Mouse (Mus musculus) limb, embryonic 12.5 days (tissue): ENCODE measurements around the gene Gm10273. TPM values are rescaled to one million over a fixed set of nuclear protein-coding genes. Genes with fewer than 3 reads are reported as not detected.
"Not testable (repeated sequence)": the region's sequence is repeated elsewhere in the genome, so short reads cannot be mapped to it uniquely, and the experiment has no call there.

ENCODE experiments used
- ATAC-seq: fragments of 200-750 bp; cut with Nextera tagmentation; 2 replicates; pipeline ENCODE4 v1.8.0; 2017; ENCODE audit warnings: low read depth, moderate TSS enrichment; ENCODE audit not compliant: insufficient number of reproducible peaks, insufficient read depth, low FRiP score, low TSS enrichment
- H3K27ac ChIP-seq: fragments of 300-500 bp; sonication (generic); 2 replicates; pipeline ENCODE4 v1.5.1; 2016; ENCODE audit warnings: mild to moderate bottlenecking, moderate library complexity
- H3K27me3 ChIP-seq: fragments of 300-500 bp; sonication (generic); 2 replicates; pipeline ENCODE4 v1.6.1; 2016; ENCODE audit warnings: mild to moderate bottlenecking, moderate library complexity
- H3K36me3 ChIP-seq: fragments of 300-500 bp; sonication (generic); 2 replicates; pipeline ENCODE4 v1.6.1; 2016; ENCODE audit warnings: mild to moderate bottlenecking, moderate library complexity
- H3K4me1 ChIP-seq: fragments of 300-500 bp; sonication (generic); replicated peaks from 2 replicates; pipeline ENCODE4 v1.6.1; 2016
- H3K4me2 ChIP-seq: fragments of 300-500 bp; sonication (generic); 2 replicates; pipeline ENCODE4 v1.6.1; 2016; ENCODE audit warnings: mild to moderate bottlenecking, moderate library complexity
- H3K4me3 ChIP-seq: fragments of 300-500 bp; sonication (generic); replicated peaks from 2 replicates; pipeline ENCODE4 v1.5.1; 2016; ENCODE audit warnings: mild to moderate bottlenecking
- H3K9ac ChIP-seq: fragments of 300-500 bp; sonication (generic); replicated peaks from 2 replicates; pipeline ENCODE4 v1.6.1; 2016; ENCODE audit warnings: mild to moderate bottlenecking, moderate library complexity
- H3K9me3 ChIP-seq: fragments of 300-500 bp; sonication (generic); 2 replicates; pipeline ENCODE4 v1.6.1; 2016; ENCODE audit warnings: mild to moderate bottlenecking, moderate library complexity
- WGBS: fragments of 180-500 bp; shearing (Covaris S2); methylation state at CpG from one replicate; pipeline ENCODE4 v1.1.7; 2016; 5-methylcytosine and 5-hydroxymethylcytosine counted together
- polyA plus RNA-seq: library from polyadenylated mRNA; unstranded; fragments of >200 nt; fragmentation: Nextera tagmentation; extraction: Ambion mirVana; gene quantifications from 2 replicates; pipeline ENCODE4 v1.2.1, GENCODE M21; 2016

Gene Gm10273
- polyA plus RNA-seq, 1 experiment from 2014 or later = not detected

DNA sequence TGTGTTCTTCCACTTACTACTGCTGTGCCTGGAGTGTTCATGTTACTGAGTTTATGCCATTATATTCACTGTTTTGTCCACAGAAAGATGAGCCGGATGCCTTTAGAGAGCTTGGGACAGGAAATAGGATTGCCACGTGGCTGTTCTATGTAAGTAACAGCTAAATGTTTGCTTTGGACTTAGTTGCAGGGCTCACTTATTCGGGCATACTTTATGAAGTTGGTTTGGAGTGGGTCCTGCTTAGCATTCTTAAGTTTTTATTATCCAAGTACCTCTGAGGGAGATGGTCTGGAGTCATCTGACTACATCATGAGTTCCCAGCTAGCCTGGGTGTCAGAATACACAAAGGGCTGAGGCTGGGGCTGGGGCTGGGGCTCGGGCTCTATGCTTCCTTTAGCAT lies 28.2 kb upstream of the Gm10273 start:
- H3K36me3 ChIP-seq = peaks cover 97% of the 10 kb centered on the region
- H3K9me3 ChIP-seq = no peaks in the 10 kb centered on the region
- no peak for ATAC-seq
- 85% methylated on average over 4 of the region's 4 CpGs for WGBS
- no peak overlapping the region for H3K27ac ChIP-seq
- no peaks in the 10 kb centered on the region for H3K4me1 ChIP-seq
- H3K27me3 ChIP-seq = no peaks in the 10 kb centered on the region
- no peak overlapping the region for H3K4me2 ChIP-seq
- H3K9ac ChIP-seq = no peak overlapping the region
- H3K4me3 ChIP-seq = no peak overlapping the region

DNA sequence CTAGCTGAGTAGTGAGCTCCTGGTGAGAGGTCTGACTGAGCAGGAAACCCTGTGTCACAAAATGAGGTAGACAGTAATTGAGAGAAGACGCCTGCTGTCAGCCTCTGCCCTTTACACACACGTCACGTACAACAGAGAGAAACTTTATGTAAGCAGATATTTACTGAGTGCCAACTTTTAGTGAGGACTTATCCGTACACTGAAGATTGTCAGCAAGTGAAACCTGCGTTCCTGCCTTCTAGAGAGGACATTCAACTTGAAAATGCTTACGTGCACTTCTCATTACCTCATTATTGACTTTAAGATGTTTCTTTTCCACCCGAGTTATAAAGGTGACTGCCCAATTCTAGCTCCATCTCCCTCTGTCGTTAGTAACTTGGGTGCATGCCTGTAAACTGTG lies 26.7 kb upstream of the Gm10273 start:
- Histone ChIP-seq H3K4me1 (no peaks in the 10 kb centered on the region), H3K9me3 (no peaks in the 10 kb centered on the region), H3K36me3 (peaks cover 96% of the 10 kb centered on the region), H3K27ac (no peak overlapping the region), H3K4me3 (no peak overlapping the region), H3K27me3 (no peaks in the 10 kb centered on the region), H3K9ac (no peak overlapping the region), H3K4me2 (no peak overlapping the region)
- WGBS = 82% methylated on average over 8 of the region's 8 CpGs
- no peak for ATAC-seq

DNA sequence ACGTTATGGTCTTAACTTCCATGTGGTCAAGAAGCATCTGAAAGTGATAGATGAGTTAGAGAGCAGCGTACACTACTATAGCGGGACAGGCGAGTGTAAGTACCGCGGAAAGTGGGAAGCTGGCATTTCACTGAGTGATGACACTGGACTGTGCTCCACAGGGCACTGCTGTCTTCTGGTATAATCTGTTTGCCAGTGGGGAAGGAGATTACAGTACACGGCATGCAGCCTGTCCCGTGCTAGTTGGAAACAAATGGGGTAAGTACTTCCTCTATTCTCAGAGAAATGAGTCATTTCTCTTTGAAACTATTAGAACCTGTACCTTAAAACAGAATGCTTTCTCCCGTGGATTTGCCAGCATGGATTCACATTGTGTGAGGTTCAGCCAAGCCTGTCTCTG lies 26.0 kb upstream of the Gm10273 start:
- WGBS = 94% methylated on average over 9 of the region's 9 CpGs
- H3K4me3 ChIP-seq = no peak overlapping the region
- H3K4me2 ChIP-seq = no peak overlapping the region
- no peak overlapping the region for H3K9ac ChIP-seq
- no peak overlapping the region for H3K27ac ChIP-seq
- no peak for ATAC-seq
- no peaks in the 10 kb centered on the region for H3K27me3 ChIP-seq
- no peaks in the 10 kb centered on the region for H3K4me1 ChIP-seq
- H3K36me3 ChIP-seq = peaks cover 96% of the 10 kb centered on the region
- H3K9me3 ChIP-seq = no peaks in the 10 kb centered on the region

DNA sequence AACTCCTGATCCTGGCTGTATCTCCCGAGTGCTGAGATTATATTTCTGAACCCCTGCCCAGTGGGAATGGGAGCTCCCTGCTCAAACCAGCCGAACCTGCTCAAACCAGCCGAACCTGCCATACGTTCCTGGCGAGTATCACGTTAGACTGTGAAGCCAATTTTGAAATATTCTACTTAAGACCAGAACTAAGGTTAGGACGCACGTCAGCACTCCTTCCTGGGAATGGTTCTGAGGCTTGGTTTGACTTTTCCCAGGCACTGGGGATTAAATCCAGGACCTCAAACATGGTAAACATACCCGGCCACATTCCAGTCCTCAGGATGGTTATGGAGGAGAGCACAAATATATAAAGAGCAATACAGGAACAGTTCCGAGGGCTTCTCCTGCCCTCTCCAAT lies 17.5 kb upstream of the Gm10273 start:
- WGBS = 84% methylated on average over 10 of the region's 10 CpGs
- no peak for ATAC-seq

GRCm38 (mm10) chr10:59378728-59379127 lies 16.7 kb upstream of the Gm10273 start:
- Histone ChIP-seq H3K4me2 (no peak overlapping the region), H3K36me3 (peaks cover 12% of the 10 kb centered on the region), H3K27me3 (no peaks in the 10 kb centered on the region), H3K9me3 (no peaks in the 10 kb centered on the region; the same call in 1 of the 2 replicates), H3K4me3 (no peak overlapping the region), H3K27ac (no peak overlapping the region), H3K9ac (no peak overlapping the region), H3K4me1 (no peaks in the 10 kb centered on the region)
- 92% methylated on average over 4 of the region's 4 CpGs for WGBS
- no peak for ATAC-seq

More for the DNA sequence above, 17.5 kb upstream of the Gm10273 start:
- Histone ChIP-seq H3K4me1 (no peaks in the 10 kb centered on the region), H3K27me3 (no peaks in the 10 kb centered on the region), H3K27ac (no peak overlapping the region), H3K4me3 (no peak overlapping the region), H3K9me3 (no peaks in the 10 kb centered on the region; the same call in 1 of the 2 replicates), H3K36me3 (peaks cover 20% of the 10 kb centered on the region), H3K9ac (no peak overlapping the region), H3K4me2 (no peak overlapping the region)

- H3K27me3 ChIP-seq = no peaks in the 10 kb centered on the region
- no peaks in the 10 kb centered on the region for H3K4me1 ChIP-seq
- no peak overlapping the region for H3K4me2 ChIP-seq
- H3K36me3 ChIP-seq = peaks cover under 1% of the 10 kb centered on the region; the same call in 1 of the 2 replicates
- WGBS = 62% methylated on average over 3 of the region's 3 CpGs
- H3K9me3 ChIP-seq = no peaks in the 10 kb centered on the region; the same call in 1 of the 2 replicates
- H3K27ac ChIP-seq = no peak overlapping the region
- no peak overlapping the region for H3K4me3 ChIP-seq
- H3K9ac ChIP-seq = no peak overlapping the region
- ATAC-seq = no peak
Measured at GRCm38 (mm10) chr10:59379927-59380326, 15.5 kb upstream of the Gm10273 start.

DNA sequence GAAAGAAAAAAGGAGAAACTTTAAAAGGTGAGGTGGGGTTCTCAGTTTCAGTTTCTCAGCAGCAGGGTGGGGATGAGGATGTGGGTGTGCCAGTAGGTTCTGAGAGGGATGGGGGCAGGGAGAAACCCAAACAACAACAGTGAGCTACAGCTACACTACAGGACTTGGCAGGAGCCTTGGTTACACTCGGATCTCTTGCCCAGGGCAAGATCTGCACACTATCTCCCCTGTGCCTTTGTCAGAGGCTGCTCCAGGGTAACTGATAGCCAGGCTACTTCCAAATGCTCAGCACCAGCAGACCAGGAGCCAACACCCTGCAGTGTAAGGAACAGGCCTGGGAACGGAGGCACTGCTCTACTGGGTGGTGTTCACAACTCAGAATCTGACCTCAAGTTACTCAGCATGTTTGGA lies 15.0 kb upstream of the Gm10273 start:
- Histone ChIP-seq H3K9ac (no peak overlapping the region), H3K27me3 (no peaks in the 10 kb centered on the region), H3K9me3 (no peaks in the 10 kb centered on the region; the same call in 1 of the 2 replicates), H3K4me3 (no peak overlapping the region), H3K36me3 (no peaks in the 10 kb centered on the region), H3K4me1 (no peaks in the 10 kb centered on the region), H3K27ac (peak overlapping the region; percentile 5; the same call in 1 of the 2 replicates), H3K4me2 (no peak overlapping the region)
- 83% methylated on average over 2 of the region's 2 CpGs for WGBS
- ATAC-seq = no peak

GRCm38 (mm10) chr10:59381563-59381962 lies 13.9 kb upstream of the Gm10273 start:
- not testable (repeated sequence) for H3K27ac ChIP-seq, H3K4me3 ChIP-seq, H3K9ac ChIP-seq, H3K4me2 ChIP-seq, H3K36me3 ChIP-seq, H3K27me3 ChIP-seq, H3K4me1 ChIP-seq, H3K9me3 ChIP-seq, ATAC-seq
- WGBS = 77% methylated on average over 6 of the region's 10 CpGs

- WGBS = 88% methylated on average over 8 of the region's 8 CpGs
- ATAC-seq = no peak
- Histone ChIP-seq H3K9me3 (peaks cover 14% of the 10 kb centered on the region), H3K4me1 (no peaks in the 10 kb centered on the region), H3K27me3 (no peaks in the 10 kb centered on the region), H3K4me3 (no peak overlapping the region), H3K9ac (no peak overlapping the region), H3K4me2 (no peak overlapping the region), H3K27ac (no peak overlapping the region), H3K36me3 (peaks cover 4% of the 10 kb centered on the region; the same call in 1 of the 2 replicates)
Measured at GRCm38 (mm10) chr10:59386951-59387350, 8.5 kb upstream of the Gm10273 start.

GRCm38 (mm10) chr10:59389652-59390051 lies 5.8 kb upstream of the Gm10273 start:
- no peak overlapping the region for H3K27ac ChIP-seq
- H3K9ac ChIP-seq = no peak overlapping the region
- no peak overlapping the region for H3K4me2 ChIP-seq
- ATAC-seq = no peak
- no peaks in the 10 kb centered on the region for H3K27me3 ChIP-seq
- peaks cover 4% of the 10 kb centered on the region; the same call in 1 of the 2 replicates for H3K36me3 ChIP-seq
- WGBS = 97% methylated on average over 3 of the region's 3 CpGs
- H3K4me1 ChIP-seq = no peaks in the 10 kb centered on the region
- no peak overlapping the region for H3K4me3 ChIP-seq
- peaks cover 14% of the 10 kb centered on the region for H3K9me3 ChIP-seq

GRCm38 (mm10) chr10:59391907-59392306 lies 3.5 kb upstream of the Gm10273 start:
- ATAC-seq = no peak
- Histone ChIP-seq H3K4me1 (no peaks in the 10 kb centered on the region), H3K4me2 (no peak overlapping the region), H3K27ac (no peak overlapping the region), H3K4me3 (no peak overlapping the region), H3K36me3 (peaks cover 4% of the 10 kb centered on the region; the same call in 1 of the 2 replicates), H3K9me3 (peaks cover 14% of the 10 kb centered on the region), H3K27me3 (no peaks in the 10 kb centered on the region), H3K9ac (no peak overlapping the region)
- WGBS = 59% methylated on average over 4 of the region's 4 CpGs
